Mouse (Mus musculus): ENCODE measurements around the gene Cic. TPM values are rescaled to one million over a fixed set of nuclear protein-coding genes. Genes with fewer than 3 reads are reported as not detected.
A peak's percentile ranks its signal among the peaks of the same experiment; 100 is the strongest.

Cic gene
- polyA plus RNA-seq, 1 experiment from 2014 or later = 36.0 TPM

- Histone ChIP-seq H3K9me3 (ENCODE audit: control insufficient read depth, low read length) (no peaks in the 10 kb centered on the region), H3K4me3 (ENCODE audit: low read length) (no peak overlapping the region), H3K36me3 (ENCODE audit: control insufficient read depth, insufficient read depth, low read length) (peaks cover 94% of the 10 kb centered on the region), H3K4me2 (replicated peaks; ENCODE audit: low read depth, low read length) (no peak overlapping the region), H3K4me1 (ENCODE audit: control insufficient read depth, insufficient read depth, low read length) (no peaks in the 10 kb centered on the region), H3K27ac (ENCODE audit: low read depth, low read length) (no peak overlapping the region), H3K9ac (ENCODE audit: low read depth, low read length) (no peak overlapping the region), H3K27me3 (ENCODE audit: control insufficient read depth, insufficient read depth, low read length) (no peaks in the 10 kb centered on the region)
- no peak for ATAC-seq (ENCODE audit: low FRiP score, low TSS enrichment)
- WGBS = 96% methylated on average over 1 of the region's 1 CpGs
Observed at GRCm38 (mm10) chr7:25290463-25290862, 23.0 kb downstream of the Cic start.

GRCm38 (mm10) chr7:25290911-25291310 lies 23.4 kb downstream of the Cic start:
- ATAC-seq (ENCODE audit: low FRiP score, low TSS enrichment) = no peak
- WGBS = 90% methylated on average over 2 of the region's 2 CpGs
- H3K4me2 ChIP-seq (replicated peaks; ENCODE audit: low read depth, low read length) = no peak overlapping the region
- no peak overlapping the region for H3K27ac ChIP-seq (ENCODE audit: low read depth, low read length)
- H3K36me3 ChIP-seq (ENCODE audit: control insufficient read depth, insufficient read depth, low read length) = peaks cover 94% of the 10 kb centered on the region
- H3K9me3 ChIP-seq (ENCODE audit: control insufficient read depth, low read length) = no peaks in the 10 kb centered on the region
- no peak overlapping the region for H3K9ac ChIP-seq (ENCODE audit: low read depth, low read length)
- no peaks in the 10 kb centered on the region for H3K4me1 ChIP-seq (ENCODE audit: control insufficient read depth, insufficient read depth, low read length)
- H3K27me3 ChIP-seq (ENCODE audit: control insufficient read depth, insufficient read depth, low read length) = no peaks in the 10 kb centered on the region
- no peak overlapping the region for H3K4me3 ChIP-seq (ENCODE audit: low read length)

DNA sequence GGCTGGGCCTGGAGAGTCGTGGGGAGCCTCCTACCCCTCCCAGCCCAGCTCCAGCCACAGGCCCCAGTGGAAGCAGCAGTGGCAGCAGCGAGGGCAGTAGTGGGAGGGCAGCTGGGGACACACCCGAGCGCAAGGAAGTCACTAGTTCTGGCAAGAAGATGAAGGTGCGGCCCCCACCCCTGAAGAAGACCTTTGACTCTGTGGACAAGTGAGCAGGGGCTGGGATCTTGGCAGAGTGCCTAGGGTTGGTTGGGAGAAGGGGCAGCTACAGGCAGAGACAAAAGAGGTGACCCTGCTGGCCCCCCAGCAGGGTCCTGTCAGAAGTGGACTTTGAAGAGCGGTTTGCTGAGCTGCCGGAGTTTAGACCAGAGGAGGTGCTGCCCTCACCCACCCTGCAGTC lies 24.6 kb downstream of the Cic start:
- peaks cover 84% of the 10 kb centered on the region for H3K36me3 ChIP-seq (ENCODE audit: control insufficient read depth, insufficient read depth, low read length)
- H3K27ac ChIP-seq (ENCODE audit: low read depth, low read length) = no peak overlapping the region; the same call in 1 of the 2 replicates
- WGBS = 56% methylated on average over 7 of the region's 7 CpGs
- peaks cover 8% of the 10 kb centered on the region for H3K4me1 ChIP-seq (ENCODE audit: control insufficient read depth, insufficient read depth, low read length)
- H3K4me3 ChIP-seq (ENCODE audit: low read length) = no peak overlapping the region
- ATAC-seq (ENCODE audit: low FRiP score, low TSS enrichment) = no peak
- H3K9me3 ChIP-seq (ENCODE audit: control insufficient read depth, low read length) = no peaks in the 10 kb centered on the region
- H3K4me2 ChIP-seq (replicated peaks; ENCODE audit: low read depth, low read length) = no peak overlapping the region
- no peaks in the 10 kb centered on the region for H3K27me3 ChIP-seq (ENCODE audit: control insufficient read depth, insufficient read depth, low read length)
- H3K9ac ChIP-seq (ENCODE audit: low read depth, low read length) = no peak overlapping the region

GRCm38 (mm10) chr7:25293191-25293739 lies 25.8 kb downstream of the Cic start:
- H3K4me3 ChIP-seq (ENCODE audit: low read length) = no peak overlapping the region
- 84% methylated on average over 10 of the region's 10 CpGs for WGBS
- ATAC-seq (ENCODE audit: low FRiP score, low TSS enrichment) = no peak
- no peak overlapping the region for H3K4me2 ChIP-seq (replicated peaks; ENCODE audit: low read depth, low read length)
- H3K27ac ChIP-seq (ENCODE audit: low read depth, low read length) = no peak overlapping the region
- peaks cover 72% of the 10 kb centered on the region for H3K36me3 ChIP-seq (ENCODE audit: control insufficient read depth, insufficient read depth, low read length)
- H3K4me1 ChIP-seq (ENCODE audit: control insufficient read depth, insufficient read depth, low read length) = peaks cover 8% of the 10 kb centered on the region
- H3K27me3 ChIP-seq (ENCODE audit: control insufficient read depth, insufficient read depth, low read length) = no peaks in the 10 kb centered on the region
- no peaks in the 10 kb centered on the region for H3K9me3 ChIP-seq (ENCODE audit: control insufficient read depth, low read length)
- H3K9ac ChIP-seq (ENCODE audit: low read depth, low read length) = no peak overlapping the region

- Histone ChIP-seq H3K9me3 (ENCODE audit: control insufficient read depth, low read length) (no peaks in the 10 kb centered on the region), H3K4me1 (ENCODE audit: control insufficient read depth, insufficient read depth, low read length) (peaks cover 8% of the 10 kb centered on the region), H3K36me3 (ENCODE audit: control insufficient read depth, insufficient read depth, low read length) (peaks cover 60% of the 10 kb centered on the region), H3K9ac (ENCODE audit: low read depth, low read length) (no peak overlapping the region), H3K27ac (ENCODE audit: low read depth, low read length) (no peak overlapping the region), H3K27me3 (ENCODE audit: control insufficient read depth, insufficient read depth, low read length) (no peaks in the 10 kb centered on the region), H3K4me2 (replicated peaks; ENCODE audit: low read depth, low read length) (no peak overlapping the region), H3K4me3 (ENCODE audit: low read length) (no peak overlapping the region)
- 77% methylated on average over 4 of the region's 4 CpGs for WGBS
- no peak for ATAC-seq (ENCODE audit: low FRiP score, low TSS enrichment)
Observed at GRCm38 (mm10) chr7:25294495-25294894, 27.0 kb downstream of the Cic start.

- Histone ChIP-seq H3K9ac (ENCODE audit: low read depth, low read length) (no peak overlapping the region), H3K4me3 (ENCODE audit: low read length) (no peak overlapping the region), H3K27ac (ENCODE audit: low read depth, low read length) (no peak overlapping the region), H3K27me3 (ENCODE audit: control insufficient read depth, insufficient read depth, low read length) (no peaks in the 10 kb centered on the region), H3K4me2 (replicated peaks; ENCODE audit: low read depth, low read length) (no peak overlapping the region), H3K4me1 (ENCODE audit: control insufficient read depth, insufficient read depth, low read length) (peaks cover 8% of the 10 kb centered on the region), H3K9me3 (ENCODE audit: control insufficient read depth, low read length) (no peaks in the 10 kb centered on the region), H3K36me3 (ENCODE audit: control insufficient read depth, insufficient read depth, low read length) (peaks cover 54% of the 10 kb centered on the region)
- WGBS = 84% methylated on average over 12 of the region's 12 CpGs
- no peak for ATAC-seq (ENCODE audit: low FRiP score, low TSS enrichment)
Observed at GRCm38 (mm10) chr7:25294960-25295722, 27.6 kb downstream of the Cic start.

- Histone ChIP-seq H3K9me3 (ENCODE audit: control insufficient read depth, low read length) (no peaks in the 10 kb centered on the region), H3K4me3 (ENCODE audit: low read length) (peak overlapping the region; percentile 83), H3K36me3 (ENCODE audit: control insufficient read depth, insufficient read depth, low read length) (peaks cover 35% of the 10 kb centered on the region), H3K27ac (ENCODE audit: low read depth, low read length) (peak overlapping the region; percentile 93), H3K4me1 (ENCODE audit: control insufficient read depth, insufficient read depth, low read length) (peaks cover 8% of the 10 kb centered on the region), H3K4me2 (replicated peaks; ENCODE audit: low read depth, low read length) (peak overlapping the region; percentile 81), H3K9ac (ENCODE audit: low read depth, low read length) (peak overlapping the region; percentile 83), H3K27me3 (ENCODE audit: control insufficient read depth, insufficient read depth, low read length) (no peaks in the 10 kb centered on the region)
- WGBS = 0% methylated on average over 21 of the region's 21 CpGs
- ATAC-seq (ENCODE audit: low FRiP score, low TSS enrichment) = no peak; the same call in none of the 2 replicates
Observed at GRCm38 (mm10) chr7:25296945-25297453, 29.5 kb downstream of the Cic start.

- H3K4me1 ChIP-seq (ENCODE audit: control insufficient read depth, insufficient read depth, low read length) = peaks cover 8% of the 10 kb centered on the region
- ATAC-seq (ENCODE audit: low FRiP score, low TSS enrichment) = peak; percentile 92
- no peaks in the 10 kb centered on the region for H3K9me3 ChIP-seq (ENCODE audit: control insufficient read depth, low read length)
- under 1% methylated on average over 52 of the region's 52 CpGs for WGBS
- peak within 1 kb of the TSS; percentile 83 for H3K4me3 ChIP-seq (ENCODE audit: low read length)
- H3K9ac ChIP-seq (ENCODE audit: low read depth, low read length) = peak within 1 kb of the TSS; percentile 83
- peak within 1 kb of the TSS; percentile 81 for H3K4me2 ChIP-seq (replicated peaks; ENCODE audit: low read depth, low read length)
- H3K36me3 ChIP-seq (ENCODE audit: control insufficient read depth, insufficient read depth, low read length) = peaks cover 28% of the 10 kb centered on the region
- H3K27ac ChIP-seq (ENCODE audit: low read depth, low read length) = peak within 1 kb of the TSS; percentile 93
- no peaks in the 10 kb centered on the region for H3K27me3 ChIP-seq (ENCODE audit: control insufficient read depth, insufficient read depth, low read length)
Observed at GRCm38 (mm10) chr7:25297454-25298325, 30.2 kb downstream of the Cic start, which contains the start of gene Pafah1b3. Pafah1b3 (minus strand) TSS chr7:25297986.

All from kidney, embryonic 14.5 days (tissue).